Mouse (Mus musculus): ENCODE measurements around the gene Asb18. TPM values are rescaled to one million over a fixed set of nuclear protein-coding genes. Genes with fewer than 3 reads are reported as not detected.

The Asb18 gene
- polyA plus RNA-seq, 1 experiment from 2014 or later = not detected

DNA sequence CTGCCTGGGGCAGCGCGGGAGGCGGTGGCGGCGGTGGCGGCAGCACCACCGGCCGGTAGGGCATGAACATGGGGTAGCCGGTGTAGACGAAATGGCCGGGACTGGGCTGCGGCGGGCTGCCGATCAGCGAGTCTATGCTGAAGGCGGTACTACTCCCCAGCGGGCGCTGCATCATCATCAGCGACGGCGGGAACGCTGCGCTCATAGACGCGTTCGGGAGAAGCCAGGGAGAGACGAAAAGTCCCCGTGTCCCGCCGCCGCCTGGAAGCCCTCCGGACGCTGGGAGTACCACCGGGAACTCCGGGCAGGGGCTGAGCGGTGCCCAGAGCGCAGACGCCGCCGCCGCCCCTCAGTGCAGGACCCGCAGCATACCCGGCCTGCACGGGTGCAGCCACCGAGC, 83.9 kb downstream of the Asb18 start:
- Histone ChIP-seq H3K4me2 (ENCODE audit: low read depth, low read length) (peak overlapping the region; percentile 84), H3K9ac (ENCODE audit: low read depth, low read length) (0 out of 2 replicates have a peak overlapping the region, but pooled peaks have one; percentile 4), H3K4me1 (ENCODE audit: control insufficient read depth, insufficient read depth, low read length) (peaks cover 38% of the 10 kb centered on the region), H3K36me3 (ENCODE audit: control insufficient read depth, insufficient read depth, low read length) (no peaks in the 10 kb centered on the region), H3K9me3 (ENCODE audit: control insufficient read depth, low read length) (no peaks in the 10 kb centered on the region), H3K27ac (ENCODE audit: low read length) (no peak overlapping the region), H3K4me3 (ENCODE audit: low read length) (peak overlapping the region; percentile 53), H3K27me3 (replicated peaks; ENCODE audit: control insufficient read depth, insufficient read depth, low read length) (peaks cover 87% of the 10 kb centered on the region)
- WGBS = under 1% methylated on average over 44 of the region's 45 CpGs
- peak; percentile 12; the same call in 1 of the 2 replicates for ATAC-seq

- Histone ChIP-seq H3K4me2 (ENCODE audit: low read depth, low read length) (peak overlapping the region; percentile 84), H3K27me3 (replicated peaks; ENCODE audit: control insufficient read depth, insufficient read depth, low read length) (peaks cover 90% of the 10 kb centered on the region), H3K27ac (ENCODE audit: low read length) (no peak overlapping the region), H3K4me3 (ENCODE audit: low read length) (peak overlapping the region; percentile 53), H3K36me3 (ENCODE audit: control insufficient read depth, insufficient read depth, low read length) (no peaks in the 10 kb centered on the region), H3K9ac (ENCODE audit: low read depth, low read length) (0 out of 2 replicates have a peak overlapping the region, but pooled peaks have one; percentile 4), H3K4me1 (ENCODE audit: control insufficient read depth, insufficient read depth, low read length) (peaks cover 38% of the 10 kb centered on the region), H3K9me3 (ENCODE audit: control insufficient read depth, low read length) (no peaks in the 10 kb centered on the region)
- WGBS = under 1% methylated on average over 55 of the region's 55 CpGs
- peak; percentile 14; the same call in 1 of the 2 replicates for ATAC-seq
These were observed 84.6 kb downstream of the Asb18 start for GRCm38 (mm10) chr1:89929721-89930505.

DNA sequence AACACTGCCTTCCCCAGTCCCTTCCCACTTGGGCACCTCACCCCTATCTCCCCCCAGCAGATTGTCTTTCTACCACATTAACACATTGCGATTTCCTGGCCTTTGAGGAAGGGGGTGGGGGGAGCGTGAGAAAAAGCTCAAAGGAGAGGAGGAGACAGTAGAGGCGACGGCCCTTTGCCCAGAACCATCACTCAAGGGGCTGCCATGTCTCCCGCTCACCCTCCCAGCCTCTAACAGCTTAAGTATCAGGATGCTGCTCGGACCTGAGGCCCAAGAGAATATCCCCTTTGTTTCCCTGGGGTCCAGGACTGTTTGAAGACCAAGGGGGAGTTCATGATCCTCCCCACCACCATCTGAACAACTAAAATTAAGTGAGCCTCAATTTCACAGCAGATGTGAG, 85.3 kb downstream of the Asb18 start:
- no peaks in the 10 kb centered on the region for H3K9me3 ChIP-seq (ENCODE audit: control insufficient read depth, low read length)
- ATAC-seq = no peak
- peaks cover 94% of the 10 kb centered on the region for H3K27me3 ChIP-seq (replicated peaks; ENCODE audit: control insufficient read depth, insufficient read depth, low read length)
- H3K4me3 ChIP-seq (ENCODE audit: low read length) = no peak overlapping the region; the same call in 1 of the 2 replicates
- no peaks in the 10 kb centered on the region for H3K36me3 ChIP-seq (ENCODE audit: control insufficient read depth, insufficient read depth, low read length)
- H3K4me1 ChIP-seq (ENCODE audit: control insufficient read depth, insufficient read depth, low read length) = peaks cover 38% of the 10 kb centered on the region
- H3K27ac ChIP-seq (ENCODE audit: low read length) = no peak overlapping the region
- peak overlapping the region; percentile 17 for H3K4me2 ChIP-seq (ENCODE audit: low read depth, low read length)
- 12% methylated on average over 6 of the region's 6 CpGs for WGBS
- no peak overlapping the region for H3K9ac ChIP-seq (ENCODE audit: low read depth, low read length)

- WGBS = 16% methylated on average over 25 of the region's 25 CpGs
- ATAC-seq = no peak
- no peak overlapping the region for H3K9ac ChIP-seq (ENCODE audit: low read depth, low read length)
- H3K4me2 ChIP-seq (ENCODE audit: low read depth, low read length) = peak overlapping the region; percentile 17; the same call in 1 of the 2 replicates
- H3K27me3 ChIP-seq (replicated peaks; ENCODE audit: control insufficient read depth, insufficient read depth, low read length) = peaks cover 94% of the 10 kb centered on the region
- H3K36me3 ChIP-seq (ENCODE audit: control insufficient read depth, insufficient read depth, low read length) = no peaks in the 10 kb centered on the region
- H3K9me3 ChIP-seq (ENCODE audit: control insufficient read depth, low read length) = no peaks in the 10 kb centered on the region
- H3K4me1 ChIP-seq (ENCODE audit: control insufficient read depth, insufficient read depth, low read length) = peaks cover 37% of the 10 kb centered on the region
- H3K4me3 ChIP-seq (ENCODE audit: low read length) = peak overlapping the region; percentile 12; the same call in 1 of the 2 replicates
- H3K27ac ChIP-seq (ENCODE audit: low read length) = no peak overlapping the region
These were observed 85.8 kb downstream of the Asb18 start for GRCm38 (mm10) chr1:89928676-89929075.

GRCm38 (mm10) chr1:89927061-89927661, 87.3 kb downstream of the Asb18 start:
- ATAC-seq = no peak
- peak overlapping the region; percentile 37 for H3K4me3 ChIP-seq (ENCODE audit: low read length)
- H3K27me3 ChIP-seq (replicated peaks; ENCODE audit: control insufficient read depth, insufficient read depth, low read length) = peaks cover 97% of the 10 kb centered on the region
- H3K9me3 ChIP-seq (ENCODE audit: control insufficient read depth, low read length) = no peaks in the 10 kb centered on the region
- WGBS = 1% methylated on average over 36 of the region's 36 CpGs
- H3K9ac ChIP-seq (ENCODE audit: low read depth, low read length) = peak overlapping the region; percentile 7; the same call in 1 of the 2 replicates
- no peaks in the 10 kb centered on the region for H3K36me3 ChIP-seq (ENCODE audit: control insufficient read depth, insufficient read depth, low read length)
- H3K4me1 ChIP-seq (ENCODE audit: control insufficient read depth, insufficient read depth, low read length) = peaks cover 41% of the 10 kb centered on the region
- peak overlapping the region; percentile 70 for H3K4me2 ChIP-seq (ENCODE audit: low read depth, low read length)
- H3K27ac ChIP-seq (ENCODE audit: low read length) = no peak overlapping the region

- Histone ChIP-seq H3K4me3 (ENCODE audit: low read length) (peak overlapping the region; percentile 37; the same call in 1 of the 2 replicates), H3K9ac (ENCODE audit: low read depth, low read length) (no peak overlapping the region), H3K9me3 (ENCODE audit: control insufficient read depth, low read length) (no peaks in the 10 kb centered on the region), H3K27me3 (replicated peaks; ENCODE audit: control insufficient read depth, insufficient read depth, low read length) (peaks cover 98% of the 10 kb centered on the region), H3K27ac (ENCODE audit: low read length) (no peak overlapping the region), H3K36me3 (ENCODE audit: control insufficient read depth, insufficient read depth, low read length) (no peaks in the 10 kb centered on the region), H3K4me2 (ENCODE audit: low read depth, low read length) (peak overlapping the region; percentile 70), H3K4me1 (ENCODE audit: control insufficient read depth, insufficient read depth, low read length) (peaks cover 39% of the 10 kb centered on the region)
- WGBS = 24% methylated on average over 9 of the region's 9 CpGs
- ATAC-seq = no peak
These were observed 87.8 kb downstream of the Asb18 start for GRCm38 (mm10) chr1:89926583-89927060.

DNA sequence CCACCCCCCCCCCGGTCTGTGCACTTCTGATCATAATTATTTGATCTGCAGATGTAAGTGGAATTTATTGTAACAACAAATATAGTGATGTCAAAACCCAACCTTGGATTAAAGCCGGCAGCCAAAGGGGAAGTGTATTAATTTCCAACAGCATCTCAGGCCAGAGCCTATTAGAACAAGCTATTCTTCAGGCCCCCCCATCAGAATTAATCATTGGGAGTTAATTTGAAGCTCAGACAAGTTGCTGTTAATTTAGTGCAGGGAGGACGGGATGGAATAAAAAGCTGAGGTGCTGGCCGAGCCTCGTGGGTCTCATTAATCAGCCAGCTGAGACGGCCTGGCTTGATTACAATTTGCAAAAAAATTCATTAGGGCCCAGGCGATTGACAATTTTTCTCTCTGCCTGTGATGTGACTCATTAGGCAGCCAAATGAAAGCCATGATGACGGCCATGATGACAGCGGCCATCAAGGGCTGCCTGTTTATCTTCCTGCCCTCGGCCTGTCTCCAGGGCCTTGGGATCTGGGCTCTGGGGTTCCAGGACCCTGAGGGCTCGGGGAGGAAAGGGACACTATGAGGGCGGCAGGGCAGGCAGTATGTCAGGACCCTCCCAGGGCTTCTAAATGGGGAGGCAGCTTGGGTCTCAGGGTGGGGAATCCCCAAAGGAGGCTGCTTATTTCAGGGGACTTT, 88.8 kb downstream of the Asb18 start:
- H3K4me1 ChIP-seq (ENCODE audit: control insufficient read depth, insufficient read depth, low read length) = peaks cover 29% of the 10 kb centered on the region
- H3K4me3 ChIP-seq (ENCODE audit: low read length) = no peak overlapping the region
- ATAC-seq = no peak
- no peak overlapping the region for H3K4me2 ChIP-seq (ENCODE audit: low read depth, low read length)
- H3K9me3 ChIP-seq (ENCODE audit: control insufficient read depth, low read length) = no peaks in the 10 kb centered on the region
- peaks cover 98% of the 10 kb centered on the region for H3K27me3 ChIP-seq (replicated peaks; ENCODE audit: control insufficient read depth, insufficient read depth, low read length)
- H3K27ac ChIP-seq (ENCODE audit: low read length) = no peak overlapping the region
- H3K36me3 ChIP-seq (ENCODE audit: control insufficient read depth, insufficient read depth, low read length) = no peaks in the 10 kb centered on the region
- 51% methylated on average over 12 of the region's 12 CpGs for WGBS
- H3K9ac ChIP-seq (ENCODE audit: low read depth, low read length) = no peak overlapping the region

GRCm38 (mm10) chr1:89923642-89924020, 90.8 kb downstream of the Asb18 start:
- Histone ChIP-seq H3K4me3 (ENCODE audit: low read length) (no peak overlapping the region), H3K9me3 (ENCODE audit: control insufficient read depth, low read length) (no peaks in the 10 kb centered on the region), H3K27me3 (replicated peaks; ENCODE audit: control insufficient read depth, insufficient read depth, low read length) (peaks cover 91% of the 10 kb centered on the region), H3K4me1 (ENCODE audit: control insufficient read depth, insufficient read depth, low read length) (peaks cover 16% of the 10 kb centered on the region), H3K9ac (ENCODE audit: low read depth, low read length) (no peak overlapping the region), H3K36me3 (ENCODE audit: control insufficient read depth, insufficient read depth, low read length) (no peaks in the 10 kb centered on the region), H3K4me2 (ENCODE audit: low read depth, low read length) (no peak overlapping the region), H3K27ac (ENCODE audit: low read length) (no peak overlapping the region)
- ATAC-seq = no peak
- 14% methylated on average over 14 of the region's 14 CpGs for WGBS

All from intestine, embryonic 16.5 days (tissue).